Mouse (Mus musculus) intestine, embryonic 16.5 days (tissue): ENCODE measurements around the gene Pi4k2b. TPM values are rescaled to one million over a fixed set of nuclear protein-coding genes. Genes with fewer than 3 reads are reported as not detected.

ENCODE experiments used
- ATAC-seq: fragments of 200-750 bp; cut with Nextera tagmentation; 2 replicates; pipeline ENCODE4 v1.8.0; 2017; ENCODE audit warnings: moderate TSS enrichment, moderate library complexity
- H3K27ac ChIP-seq: fragments of 300-500 bp; sonication (generic); 2 replicates; pipeline ENCODE4 v1.5.1; 2014; ENCODE audit warnings: mild to moderate bottlenecking, low read length
- H3K27me3 ChIP-seq: fragments of 300-500 bp; sonication (generic); replicated peaks from 2 replicates; pipeline ENCODE4 v1.6.1; 2014; ENCODE audit warnings: low read length, control low read depth, mixed read lengths; ENCODE audit not compliant: control insufficient read depth, insufficient read depth
- H3K36me3 ChIP-seq: fragments of 300-500 bp; sonication (generic); 2 replicates; pipeline ENCODE4 v1.6.1; 2014; ENCODE audit warnings: low read length, control low read depth; ENCODE audit not compliant: control insufficient read depth, insufficient read depth
- H3K4me1 ChIP-seq: fragments of 300-500 bp; sonication (generic); 2 replicates; pipeline ENCODE4 v1.6.1; 2014; ENCODE audit warnings: low read length, control low read depth, mixed read lengths; ENCODE audit not compliant: control insufficient read depth, insufficient read depth
- H3K4me2 ChIP-seq: fragments of 300-500 bp; sonication (generic); 2 replicates; pipeline ENCODE4 v1.6.1; 2014; ENCODE audit warnings: low read depth, low read length, control low read depth
- H3K4me3 ChIP-seq: fragments of 300-500 bp; sonication (generic); 2 replicates; pipeline ENCODE4 v1.5.1; 2014; ENCODE audit warnings: mild to moderate bottlenecking, low read length
- H3K9ac ChIP-seq: fragments of 300-500 bp; sonication (generic); 2 replicates; pipeline ENCODE4 v1.6.1; 2014; ENCODE audit warnings: low read depth, low read length
- H3K9me3 ChIP-seq: fragments of 300-500 bp; sonication (generic); 2 replicates; pipeline ENCODE4 v1.6.1; 2016; ENCODE audit warnings: low read length, control low read depth; ENCODE audit not compliant: control insufficient read depth
- WGBS: fragments of 180-500 bp; shearing (Covaris S2); extraction: QIAGEN DNeasy Blood & Tissue Kit; methylation state at CpG from one replicate; pipeline ENCODE4 v1.1.7; 2014; 5-methylcytosine and 5-hydroxymethylcytosine counted together
- polyA plus RNA-seq: library from polyadenylated mRNA; unstranded; fragments of >200 nt; fragmentation: Nextera tagmentation; extraction: Ambion mirVana; gene quantifications from 2 replicates; pipeline ENCODE4 v1.2.1, GENCODE M21; 2015

Gene Pi4k2b
- polyA plus RNA-seq, 1 experiment from 2014 or later: 15.5 TPM

DNA sequence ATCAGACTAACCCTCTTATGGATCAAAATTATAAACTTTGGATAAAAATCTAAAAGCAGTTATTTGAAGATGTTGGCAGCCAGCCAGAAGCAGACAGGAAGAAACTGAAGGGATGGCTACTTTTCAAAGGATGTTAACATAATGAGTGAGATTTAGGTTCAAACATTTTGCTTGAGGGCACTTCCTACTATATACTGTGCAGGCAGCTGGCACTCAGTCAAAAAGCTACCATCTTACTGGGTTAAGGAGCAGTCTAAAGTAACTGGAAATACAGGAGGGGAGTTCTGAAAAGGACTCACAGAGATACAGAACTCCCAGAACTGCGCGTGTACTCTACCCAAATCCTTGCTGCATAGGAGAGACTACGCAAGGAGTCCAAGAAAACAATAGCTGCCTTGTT is 5.3 kb upstream of the Pi4k2b start:
- no peaks in the 10 kb centered on the region for H3K27me3 ChIP-seq
- H3K9me3 ChIP-seq: no peaks in the 10 kb centered on the region
- ATAC-seq: no peak
- H3K9ac ChIP-seq: no peak overlapping the region
- H3K4me2 ChIP-seq: no peak overlapping the region
- no peak overlapping the region for H3K27ac ChIP-seq
- 67% methylated on average over 3 of the region's 3 CpGs for WGBS
- H3K4me1 ChIP-seq: no peaks in the 10 kb centered on the region
- H3K4me3 ChIP-seq: no peak overlapping the region
- no peaks in the 10 kb centered on the region for H3K36me3 ChIP-seq

DNA sequence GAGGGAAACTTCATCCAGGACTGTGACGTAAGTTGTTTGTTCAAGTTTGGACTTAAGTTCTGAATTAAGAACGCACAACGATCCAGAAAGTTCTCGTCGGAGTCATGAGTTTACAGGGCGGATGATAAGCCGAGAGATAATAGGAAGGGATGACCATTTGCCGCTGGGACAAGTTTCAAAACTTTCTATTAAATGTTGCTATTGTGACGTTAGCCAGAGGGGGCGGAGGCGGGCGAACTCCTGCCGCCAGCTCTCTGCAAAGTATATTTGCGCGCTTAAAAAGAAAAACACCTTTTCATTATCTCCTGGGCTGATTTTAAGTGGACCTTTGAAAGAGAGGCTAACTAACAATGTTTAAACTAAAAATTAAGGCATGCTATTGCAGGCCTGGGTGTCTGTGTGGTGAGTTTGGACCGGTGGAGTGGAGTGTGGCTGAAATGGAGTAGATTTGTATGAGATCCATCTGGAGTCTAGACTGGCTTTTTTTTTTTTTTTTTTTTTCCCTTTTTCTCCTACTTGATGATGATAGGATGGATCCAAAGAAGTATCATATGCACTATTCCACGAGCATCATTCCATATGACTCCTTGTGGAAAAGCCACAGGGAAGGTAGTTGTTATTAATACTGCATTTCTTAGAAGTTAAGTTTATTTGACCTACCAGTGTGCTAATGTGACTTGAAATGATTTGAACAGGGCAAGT is 889 bp downstream of the Pi4k2b start:
- no peaks in the 10 kb centered on the region for H3K36me3 ChIP-seq
- no peaks in the 10 kb centered on the region for H3K9me3 ChIP-seq
- H3K4me1 ChIP-seq: peaks cover 3% of the 10 kb centered on the region
- no peaks in the 10 kb centered on the region for H3K27me3 ChIP-seq
- H3K4me2 ChIP-seq: peak overlapping the region; percentile 74
- H3K4me3 ChIP-seq: peak overlapping the region; percentile 89
- peak; percentile 55; the same call in 1 of the 2 replicates for ATAC-seq
- WGBS: 3% methylated on average over 17 of the region's 17 CpGs
- H3K27ac ChIP-seq: peak overlapping the region; percentile 81
- peak overlapping the region; percentile 91 for H3K9ac ChIP-seq

GRCm38 (mm10) chr5:52743231-52743630 is 1.9 kb downstream of the Pi4k2b start:
- Histone ChIP-seq H3K9ac (no peak overlapping the region), H3K9me3 (no peaks in the 10 kb centered on the region), H3K27ac (no peak overlapping the region), H3K27me3 (no peaks in the 10 kb centered on the region), H3K4me2 (peak overlapping the region; percentile 74), H3K4me3 (peak overlapping the region; percentile 89; the same call in 1 of the 2 replicates), H3K4me1 (peaks cover 3% of the 10 kb centered on the region), H3K36me3 (no peaks in the 10 kb centered on the region)
- 44% methylated on average over 4 of the region's 4 CpGs for WGBS
- 0 out of 2 replicates have a peak, but pooled peaks have one; percentile 22 for ATAC-seq

GRCm38 (mm10) chr5:52746920-52747319 is 5.5 kb downstream of the Pi4k2b start:
- Histone ChIP-seq H3K9me3 (no peaks in the 10 kb centered on the region), H3K27me3 (no peaks in the 10 kb centered on the region), H3K27ac (no peak overlapping the region), H3K4me3 (no peak overlapping the region), H3K4me1 (peaks cover 3% of the 10 kb centered on the region), H3K4me2 (no peak overlapping the region), H3K36me3 (no peaks in the 10 kb centered on the region), H3K9ac (no peak overlapping the region)
- no peak for ATAC-seq

GRCm38 (mm10) chr5:52748732-52749131 is 7.4 kb downstream of the Pi4k2b start:
- H3K36me3 ChIP-seq: peaks cover 3% of the 10 kb centered on the region; the same call in 1 of the 2 replicates
- H3K27me3 ChIP-seq: no peaks in the 10 kb centered on the region
- no peak overlapping the region for H3K4me2 ChIP-seq
- H3K4me1 ChIP-seq: no peaks in the 10 kb centered on the region
- H3K4me3 ChIP-seq: no peak overlapping the region
- no peak for ATAC-seq
- no peak overlapping the region for H3K27ac ChIP-seq
- WGBS: 82% methylated on average over 5 of the region's 5 CpGs
- no peaks in the 10 kb centered on the region for H3K9me3 ChIP-seq
- no peak overlapping the region for H3K9ac ChIP-seq

GRCm38 (mm10) chr5:52753146-52753545 is 11.8 kb downstream of the Pi4k2b start:
- H3K27ac ChIP-seq: no peak overlapping the region
- no peak overlapping the region for H3K4me3 ChIP-seq
- H3K4me2 ChIP-seq: no peak overlapping the region
- ATAC-seq: no peak
- no peaks in the 10 kb centered on the region for H3K9me3 ChIP-seq
- no peaks in the 10 kb centered on the region for H3K4me1 ChIP-seq
- WGBS: 78% methylated on average over 9 of the region's 9 CpGs
- no peaks in the 10 kb centered on the region for H3K27me3 ChIP-seq
- no peak overlapping the region for H3K9ac ChIP-seq
- H3K36me3 ChIP-seq: peaks cover 5% of the 10 kb centered on the region; the same call in 1 of the 2 replicates

GRCm38 (mm10) chr5:52754196-52754595 is 12.8 kb downstream of the Pi4k2b start:
- ATAC-seq: no peak
- Histone ChIP-seq H3K27ac (no peak overlapping the region), H3K9me3 (no peaks in the 10 kb centered on the region), H3K36me3 (peaks cover 5% of the 10 kb centered on the region; the same call in 1 of the 2 replicates), H3K4me3 (no peak overlapping the region), H3K9ac (no peak overlapping the region), H3K27me3 (no peaks in the 10 kb centered on the region), H3K4me2 (no peak overlapping the region), H3K4me1 (no peaks in the 10 kb centered on the region)

- Histone ChIP-seq H3K27ac (no peak overlapping the region), H3K4me1 (no peaks in the 10 kb centered on the region), H3K4me2 (no peak overlapping the region), H3K36me3 (peaks cover 5% of the 10 kb centered on the region; the same call in 1 of the 2 replicates), H3K27me3 (no peaks in the 10 kb centered on the region), H3K4me3 (no peak overlapping the region), H3K9ac (no peak overlapping the region), H3K9me3 (no peaks in the 10 kb centered on the region)
- 92% methylated on average over 3 of the region's 3 CpGs for WGBS
- no peak for ATAC-seq
Measured at GRCm38 (mm10) chr5:52755337-52755736, 14.0 kb downstream of the Pi4k2b start.

DNA sequence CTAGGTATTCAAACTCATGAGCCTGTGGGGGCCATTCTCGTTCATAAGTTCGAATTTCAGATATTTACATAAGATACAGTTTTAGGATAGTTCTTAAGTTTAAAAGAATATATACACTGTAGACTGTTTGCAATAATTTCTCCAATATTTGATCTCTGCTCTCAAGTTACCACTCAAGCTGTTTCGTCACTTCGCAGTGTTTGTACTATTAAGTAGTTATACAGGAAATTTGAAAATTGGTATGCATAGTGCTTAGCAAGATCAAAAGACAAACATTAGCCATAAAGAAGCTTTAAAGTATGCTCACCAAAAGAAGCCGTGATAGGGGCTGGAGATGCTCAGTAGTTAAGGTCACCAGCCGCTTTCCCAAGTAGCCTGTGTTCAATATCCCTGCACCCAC is 14.6 kb downstream of the Pi4k2b start:
- H3K4me3 ChIP-seq: no peak overlapping the region
- 87% methylated on average over 6 of the region's 6 CpGs for WGBS
- H3K9me3 ChIP-seq: no peaks in the 10 kb centered on the region
- H3K27ac ChIP-seq: no peak overlapping the region
- H3K9ac ChIP-seq: no peak overlapping the region
- H3K27me3 ChIP-seq: no peaks in the 10 kb centered on the region
- no peaks in the 10 kb centered on the region for H3K4me1 ChIP-seq
- H3K36me3 ChIP-seq: peaks cover 6% of the 10 kb centered on the region
- no peak overlapping the region for H3K4me2 ChIP-seq
- ATAC-seq: no peak

DNA sequence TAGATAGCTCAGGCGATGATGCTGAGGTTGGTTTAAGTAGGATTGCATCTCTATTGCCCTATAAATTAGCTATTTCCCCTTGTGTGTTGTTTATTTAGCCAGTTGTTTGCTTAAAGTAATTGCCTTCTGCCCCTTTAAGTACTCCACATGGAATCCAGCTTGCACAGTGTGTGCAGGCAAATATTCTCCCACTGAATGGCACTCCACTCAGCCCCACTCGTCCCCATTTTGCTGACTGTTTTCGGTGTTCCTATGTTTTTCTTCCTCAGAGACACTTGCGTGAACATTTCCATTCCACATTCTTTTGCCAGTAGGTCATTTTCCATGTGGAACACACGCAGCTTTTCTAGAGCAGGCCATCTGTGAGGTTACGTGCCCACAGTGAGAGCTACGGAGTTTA is 21.2 kb downstream of the Pi4k2b start:
- no peak for ATAC-seq
- Histone ChIP-seq H3K27me3 (no peaks in the 10 kb centered on the region), H3K9me3 (no peaks in the 10 kb centered on the region), H3K9ac (no peak overlapping the region), H3K27ac (no peak overlapping the region), H3K4me3 (no peak overlapping the region), H3K4me2 (no peak overlapping the region), H3K4me1 (no peaks in the 10 kb centered on the region), H3K36me3 (peaks cover 2% of the 10 kb centered on the region; the same call in 1 of the 2 replicates)
- 78% methylated on average over 7 of the region's 7 CpGs for WGBS
